Mouse (Mus musculus): ENCODE data around the gene Ppp1r13l. TPM values are rescaled to one million over a fixed set of nuclear protein-coding genes. Genes with fewer than 3 reads are reported as not detected.

The Ppp1r13l gene
- polyA plus RNA-seq, 1 experiment from 2014 or later: 13.6 TPM

- Histone ChIP-seq H3K27me3 (ENCODE audit: control insufficient read depth, insufficient read depth, low read length) (no peaks in the 10 kb centered on the region), H3K36me3 (ENCODE audit: control insufficient read depth, insufficient read depth) (peaks cover 55% of the 10 kb centered on the region), H3K9ac (ENCODE audit: low read length) (no peak overlapping the region), H3K4me1 (ENCODE audit: control insufficient read depth, insufficient read depth, low read length) (0 out of 2 replicates have a peak, but pooled peaks cover 2% of the 10 kb centered on the region), H3K4me3 (ENCODE audit: low read length) (no peak overlapping the region), H3K4me2 (ENCODE audit: low read depth, low read length) (no peak overlapping the region), H3K9me3 (replicated peaks; ENCODE audit: control insufficient read depth, low read length) (no peaks in the 10 kb centered on the region), H3K27ac (ENCODE audit: low read length) (no peak overlapping the region)
- 77% methylated on average over 6 of the region's 6 CpGs for WGBS
- ATAC-seq (replicated peaks; ENCODE audit: extremely low read depth, insufficient read depth, low FRiP score): no peak
Observed at GRCm38 (mm10) chr7:19426349-19426748, 66.8 kb downstream of the Ppp1r13l start.

- H3K4me3 ChIP-seq (ENCODE audit: low read length): no peak overlapping the region
- no peak overlapping the region for H3K27ac ChIP-seq (ENCODE audit: low read length)
- no peaks in the 10 kb centered on the region for H3K4me1 ChIP-seq (ENCODE audit: control insufficient read depth, insufficient read depth, low read length)
- peaks cover 61% of the 10 kb centered on the region for H3K36me3 ChIP-seq (ENCODE audit: control insufficient read depth, insufficient read depth)
- no peaks in the 10 kb centered on the region for H3K9me3 ChIP-seq (replicated peaks; ENCODE audit: control insufficient read depth, low read length)
- WGBS: 86% methylated on average over 6 of the region's 6 CpGs
- H3K4me2 ChIP-seq (ENCODE audit: low read depth, low read length): no peak overlapping the region
- H3K27me3 ChIP-seq (ENCODE audit: control insufficient read depth, insufficient read depth, low read length): no peaks in the 10 kb centered on the region
- no peak overlapping the region for H3K9ac ChIP-seq (ENCODE audit: low read length)
- no peak for ATAC-seq (replicated peaks; ENCODE audit: extremely low read depth, insufficient read depth, low FRiP score)
Observed at GRCm38 (mm10) chr7:19426888-19427287, 67.3 kb downstream of the Ppp1r13l start.

MicroRNA genes within 50 kb of the gene (microRNA counts, 519-probe panel; counts per million panel counts)
- microRNA mmu-miR-343: not detected

Small RNA genes within 50 kb of the gene (microRNA-seq; reads per million reads assigned to microRNA genes)
- gene Mir343: not detected

Other genes starting within 250 kb of the Ppp1r13l start
- 0.38 and 0.64 TPM in 2 replicates for gene Gm4969, start 241.4 kb upstream of the Ppp1r13l start, polyA plus RNA-seq (2015; fragmentation: Nextera tagmentation; extraction: Ambion mirVana)
- gene Fbxo46, start 239.9 kb upstream of the Ppp1r13l start, polyA plus RNA-seq (2015; fragmentation: Nextera tagmentation; extraction: Ambion mirVana): 9.8 and 9.9 TPM in 2 replicates
- gene Qpctl, start 210.5 kb upstream of the Ppp1r13l start, polyA plus RNA-seq (2015; fragmentation: Nextera tagmentation; extraction: Ambion mirVana): 9.6 and 10.6 TPM in 2 replicates
- gene Snrpd2, start 210.0 kb upstream of the Ppp1r13l start, polyA plus RNA-seq (2015; fragmentation: Nextera tagmentation; extraction: Ambion mirVana): 84.3 and 93.8 TPM in 2 replicates
- gene Gipr, start 193.6 kb upstream of the Ppp1r13l start, polyA plus RNA-seq (2015; fragmentation: Nextera tagmentation; extraction: Ambion mirVana): 104 and 107 TPM in 2 replicates
- gene Eml2, start 183.3 kb upstream of the Ppp1r13l start, polyA plus RNA-seq (2015; fragmentation: Nextera tagmentation; extraction: Ambion mirVana): 23.5 and 26.2 TPM in 2 replicates
- 2.4 and 2.7 TPM in 2 replicates for gene Gpr4, start 147.2 kb upstream of the Ppp1r13l start, polyA plus RNA-seq (2015; fragmentation: Nextera tagmentation; extraction: Ambion mirVana)
- gene Opa3, start 131.4 kb upstream of the Ppp1r13l start, polyA plus RNA-seq (2015; fragmentation: Nextera tagmentation; extraction: Ambion mirVana): 40.4 and 41.8 TPM in 2 replicates
- gene Vasp, start 87.9 kb upstream of the Ppp1r13l start, polyA plus RNA-seq (2015; fragmentation: Nextera tagmentation; extraction: Ambion mirVana): 84.0 and 86.1 TPM in 2 replicates
- gene Ppm1n, start 79.7 kb upstream of the Ppp1r13l start, polyA plus RNA-seq (2015; fragmentation: Nextera tagmentation; extraction: Ambion mirVana): 0.11 TPM in 1 of 2 replicates, not detected in the other
- gene Rtn2, start 77.1 kb upstream of the Ppp1r13l start, polyA plus RNA-seq (2015; fragmentation: Nextera tagmentation; extraction: Ambion mirVana): 27.4 and 28.5 TPM in 2 replicates
- 0.24 and 0.34 TPM in 2 replicates for gene Fosb, start 49.7 kb upstream of the Ppp1r13l start, polyA plus RNA-seq (2015; fragmentation: Nextera tagmentation; extraction: Ambion mirVana)
- 61.0 and 62.4 TPM in 2 replicates for gene Ercc1, start 15.0 kb upstream of the Ppp1r13l start, polyA plus RNA-seq (2015; fragmentation: Nextera tagmentation; extraction: Ambion mirVana)
- gene Cd3eap, start 266 bp upstream of the Ppp1r13l start, polyA plus RNA-seq (2015; fragmentation: Nextera tagmentation; extraction: Ambion mirVana): 16.2 and 16.7 TPM in 2 replicates
- 11.1 and 12.8 TPM in 2 replicates for gene Ercc2, start 22.3 kb downstream of the Ppp1r13l start, polyA plus RNA-seq (2015; fragmentation: Nextera tagmentation; extraction: Ambion mirVana)
- 4.1 and 5.0 TPM in 2 replicates for gene Klc3, start 44.4 kb downstream of the Ppp1r13l start, polyA plus RNA-seq (2015; fragmentation: Nextera tagmentation; extraction: Ambion mirVana)
- gene Ckm, start 45.0 kb downstream of the Ppp1r13l start, polyA plus RNA-seq (2015; fragmentation: Nextera tagmentation; extraction: Ambion mirVana): 2,882 and 3,117 TPM in 2 replicates
- gene Mark4, start 99.1 kb downstream of the Ppp1r13l start, polyA plus RNA-seq (2015; fragmentation: Nextera tagmentation; extraction: Ambion mirVana): 4.5 and 6.2 TPM in 2 replicates
- 0.50 and 0.59 TPM in 2 replicates for gene Exoc3l2, start 103.6 kb downstream of the Ppp1r13l start, polyA plus RNA-seq (2015; fragmentation: Nextera tagmentation; extraction: Ambion mirVana)
- 1.6 and 1.7 TPM in 2 replicates for gene Bloc1s3, start 148.6 kb downstream of the Ppp1r13l start, polyA plus RNA-seq (2015; fragmentation: Nextera tagmentation; extraction: Ambion mirVana)
- gene Trappc6a, start 148.6 kb downstream of the Ppp1r13l start, polyA plus RNA-seq (2015; fragmentation: Nextera tagmentation; extraction: Ambion mirVana): 73.2 and 83.4 TPM in 2 replicates
- gene Nkpd1, start 158.1 kb downstream of the Ppp1r13l start, polyA plus RNA-seq (2015; fragmentation: Nextera tagmentation; extraction: Ambion mirVana): 0.14 TPM in 1 of 2 replicates, not detected in the other
- 18.2 and 21.1 TPM in 2 replicates for gene Ppp1r37, start 203.3 kb downstream of the Ppp1r13l start, polyA plus RNA-seq (2015; fragmentation: Nextera tagmentation; extraction: Ambion mirVana)
- 0.24 and 0.66 TPM in 2 replicates for gene Zfp296, start 217.5 kb downstream of the Ppp1r13l start, polyA plus RNA-seq (2015; fragmentation: Nextera tagmentation; extraction: Ambion mirVana)
- 125 and 127 TPM in 2 replicates for gene Gemin7, start 217.8 kb downstream of the Ppp1r13l start, polyA plus RNA-seq (2015; fragmentation: Nextera tagmentation; extraction: Ambion mirVana)
- gene Clasrp, start 244.7 kb downstream of the Ppp1r13l start, polyA plus RNA-seq (2015; fragmentation: Nextera tagmentation; extraction: Ambion mirVana): 31.9 and 35.1 TPM in 2 replicates